ENCODE assay signal across 26 mouse cellular contexts in the genomic region with DNA sequence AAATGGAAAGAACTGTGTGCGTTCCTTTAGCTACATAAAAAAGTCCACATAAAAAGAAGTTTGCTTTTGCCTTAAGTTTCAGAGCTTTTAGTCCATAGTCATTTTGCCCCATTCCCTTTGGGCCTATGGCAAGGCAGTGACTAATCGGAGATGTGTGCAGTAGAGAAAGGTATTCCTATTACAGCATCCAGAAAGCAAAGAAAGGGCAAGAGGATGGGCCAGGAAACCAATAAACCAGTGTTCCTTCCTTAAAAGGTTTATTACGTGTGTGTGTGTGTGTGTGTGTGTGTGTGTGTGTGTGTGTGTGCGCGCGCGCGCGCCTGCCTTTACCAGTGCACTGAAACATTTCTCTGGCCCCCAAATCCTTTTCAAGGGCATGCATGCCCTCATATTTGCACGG. TPM values are rescaled to one million over a fixed set of nuclear protein-coding genes. Genes with fewer than 3 reads are reported as not detected.
A peak's percentile ranks its signal among the peaks of the same experiment; 100 is the strongest.
DNase-seq lines count a peak whose midpoint lies in the region; ATAC-seq and TF ChIP-seq lines count a peak whose summit lies in the region.
"Had no signal": no experiment of that assay in that cellular context is flagged by ENCODE, and none has a peak within 500 bp of the region (broad histone marks: within the 10 kb centered on the region; RNA-seq: fewer than 3 reads in every experiment).

No protein-coding gene starts in this region.

- WGBS in thymus, adult 2 months = 48% methylated on average over 10 of the region's 10 CpGs
- 72% methylated on average over 10 of the region's 10 CpGs for WGBS in intestine, postnatal 0 days

- peaks cover 52% of the 10 kb centered on the region for H3K4me1 ChIP-seq in thymus, adult 2 months (replicated peaks; ENCODE audit: control insufficient read depth, insufficient read depth, low read length)
- 0 out of 2 replicates have a peak, but pooled peaks cover 4% of the 10 kb centered on the region for H3K4me1 ChIP-seq in intestine, postnatal 0 days (replicated peaks; ENCODE audit: control insufficient read depth, insufficient read depth, low read length)

- TF ChIP-seq POLR2A in thymus, adult 2 months (IDR thresholded peaks at IDR 0.05; ENCODE audit: control insufficient read depth, extremely low read depth, insufficient read depth, low read length, poor library complexity) = no peak

- no peak overlapping the region for H3K4me3 ChIP-seq in thymus, adult 2 months (ENCODE audit: control insufficient read depth, insufficient read depth, low read length)
- no peak overlapping the region for H3K4me3 ChIP-seq in intestine, postnatal 0 days (ENCODE audit: low read depth, low read length)
- no peak overlapping the region for H3K4me3 ChIP-seq in gastrocnemius, adult 2 months
- H3K4me3 ChIP-seq: erythroblast, embryonic 14.5 days; heart, embryonic 13.5 days; layer of hippocampus, adult 2 months; lung, embryonic 15.5 days; midbrain, embryonic 10.5 days; neural tube, embryonic 12.5 days had no signal

- no peak for TF ChIP-seq CTCF in thymus, adult 2 months (IDR thresholded peaks at IDR 0.05; ENCODE audit: borderline replicate concordance, control insufficient read depth, extremely low read depth, insufficient read depth, low read length, poor library complexity)
- TF ChIP-seq CTCF in intestine, postnatal 0 days (IDR thresholded peaks at IDR 0.05; ENCODE audit: low read depth) = no peak
- TF ChIP-seq CTCF in gastrocnemius, adult 2 months (IDR thresholded peaks at IDR 0.05) = no peak

- H3K27me3 ChIP-seq in thymus, adult 2 months (ENCODE audit: control insufficient read depth, insufficient read depth, low read length) = no peaks in the 10 kb centered on the region
- H3K27me3 ChIP-seq in intestine, postnatal 0 days (replicated peaks; ENCODE audit: control insufficient read depth, insufficient read depth, low read length) = no peaks in the 10 kb centered on the region
- H3K27me3 ChIP-seq: heart, embryonic 13.5 days; lung, embryonic 15.5 days; neural tube, embryonic 12.5 days; Patski had no signal

- no peak overlapping the region for H3K4me2 ChIP-seq in intestine, postnatal 0 days (replicated peaks; ENCODE audit: low read depth)
- H3K4me2 ChIP-seq: heart, embryonic 13.5 days; hindbrain, embryonic 14.5 days; lung, embryonic 15.5 days; neural tube, embryonic 12.5 days had no signal

- intact Hi-C loops in gastrocnemius, adult 2 months (cut with DNase I) = no loop called here

- H3K27ac ChIP-seq in thymus, adult 2 months (ENCODE audit: control insufficient read depth, insufficient read depth, low read length) = peak overlapping the region; percentile 30; the same call in 1 of the 2 replicates
- no peak overlapping the region for H3K27ac ChIP-seq in intestine, postnatal 0 days (ENCODE audit: low read depth, low read length)
- H3K27ac ChIP-seq in gastrocnemius, adult 2 months = no peak overlapping the region
- H3K27ac ChIP-seq: heart, embryonic 13.5 days; hindbrain, embryonic 14.5 days; layer of hippocampus, adult 2 months; liver, embryonic 14.5 days; lung, embryonic 15.5 days; midbrain, embryonic 10.5 days; neural tube, embryonic 12.5 days had no signal

- no peak for DNase-seq in thymus, adult 2 months
- no peak for DNase-seq in thymus, postnatal 36 days
- peak; percentile 58 for DNase-seq in CD4-positive, CD25-positive, alpha-beta regulatory T cell, adult 2 months (ENCODE audit: low read depth, low spot score)
- DNase-seq in adipocyte (ENCODE audit: low spot score) = no peak
- DNase-seq in gastrocnemius, adult 2 months = no peak
- DNase-seq in gastrocnemius, postnatal 4 days (ENCODE audit: low spot score in 2 of 2) = no peak
- DNase-seq: adrenal gland, postnatal 10 days; cerebellum, adult 9-10 months; heart, adult 18-20 months; kidney, adult 18-20 months; kidney, postnatal 10 days; layer of hippocampus, postnatal 36 days; lung, postnatal 4 days; right cerebral cortex, adult 18-20 months had no signal

- 0 out of 2 replicates have a peak, but pooled peaks cover 5% of the 10 kb centered on the region for H3K36me3 ChIP-seq in thymus, adult 2 months (ENCODE audit: control insufficient read depth, insufficient read depth, low read length)
- H3K36me3 ChIP-seq in intestine, postnatal 0 days (ENCODE audit: control insufficient read depth, insufficient read depth) = no peaks in the 10 kb centered on the region
- H3K36me3 ChIP-seq: lung, embryonic 15.5 days; neural tube, embryonic 12.5 days had no signal

- H3K9me3 ChIP-seq in intestine, postnatal 0 days (ENCODE audit: control insufficient read depth) = no peaks in the 10 kb centered on the region
- H3K9me3 ChIP-seq: heart, embryonic 13.5 days; lung, embryonic 15.5 days; midbrain, embryonic 10.5 days; neural tube, embryonic 12.5 days had no signal

- H3K9ac ChIP-seq in intestine, postnatal 0 days (ENCODE audit: low read depth, low read length) = no peak overlapping the region
- H3K9ac ChIP-seq: heart, embryonic 13.5 days; hindbrain, embryonic 14.5 days; liver, embryonic 14.5 days; lung, embryonic 15.5 days; neural tube, embryonic 12.5 days had no signal

- ATAC-seq in intestine, postnatal 0 days = peak; percentile 45; the same call in 1 of the 2 replicates
- ATAC-seq: forebrain, embryonic 16.5 days; Patski had no signal

RNA-seq across cellular contexts. Expression of a gene that starts 35.8 kb away (rescaled TPM):
- polyA plus RNA-seq in thymus, adult 2 months (2012; rRNA removed) = 946 and 968 TPM in 2 replicates
- 11.7 and 13.3 TPM in 2 replicates for polyA plus RNA-seq in intestine, postnatal 0 days (2015; fragmentation: Nextera tagmentation; extraction: Ambion mirVana)
- total RNA-seq in gastrocnemius, adult 2 months (2021) = 10 to 100 TPM; 58.6 to 69.8 TPM
- total RNA-seq in gastrocnemius, postnatal 4 days (2021) = 10 to 100 TPM; 69.2 to 70.8 TPM

RNA-seq across cellular contexts. Expression of a gene that starts 49.8 kb away (rescaled TPM):
- polyA plus RNA-seq in thymus, adult 2 months (2012; rRNA removed) = 9.0 and 10.1 TPM in 2 replicates
- 1.3 and 1.4 TPM in 2 replicates for polyA plus RNA-seq in intestine, postnatal 0 days (2015; fragmentation: Nextera tagmentation; extraction: Ambion mirVana)
- 1 to 10 TPM; 7.9 to 8.2 TPM for total RNA-seq in gastrocnemius, adult 2 months (2021)
- total RNA-seq in gastrocnemius, postnatal 4 days (2021) = 10 to 100 TPM; 13.0 to 13.3 TPM

RNA-seq across cellular contexts. Expression of a gene that starts 58.5 kb away (rescaled TPM):
- 10.4 and 10.7 TPM in 2 replicates for polyA plus RNA-seq in thymus, adult 2 months (2012; rRNA removed)
- 5.8 and 6.5 TPM in 2 replicates for polyA plus RNA-seq in intestine, postnatal 0 days (2015; fragmentation: Nextera tagmentation; extraction: Ambion mirVana)
- 10 to 100 TPM; 29.2 to 35.8 TPM for total RNA-seq in gastrocnemius, adult 2 months (2021)
- 1 to 10 TPM; 3.7 TPM for total RNA-seq in gastrocnemius, postnatal 4 days (2021)
- polyA plus RNA-seq: embryonic facial prominence, embryonic 11.5 days; erythroblast, embryonic 14.5 days had no signal

Comparison
In these comparisons a context has a peak if more than half of its experiments do, and no peak if none do; other contexts are left out.
1. RNA of a gene that starts 58.5 kb away (total RNA-seq): 29.2 to 35.8 TPM in gastrocnemius, adult 2 months; 3.7 TPM in gastrocnemius, postnatal 4 days; every median in the first group is over 4 times any median in the second.